Mouse (Mus musculus) cerebellum, postnatal 25 days (tissue): ENCODE measurements around the gene Hist1h2bb.

Experiments used
- DNase-seq, 2 experiments: peaks; one replicate each; pipeline ENCODE4 v3.0.0; 2021; ENCODE audit warnings: mixed read lengths in 2 of 2

The Hist1h2bb gene

GRCm38 (mm10) chr13:23750839-23751477, 4.4 kb downstream of the Hist1h2bb start, which contains the start of gene Hist1h2ab:
Gene Hist1h2ab (plus strand): TSS chr13:23751126.
- peak; percentile 53 to 68 for DNase-seq

GRCm38 (mm10) chr13:23751478-23751956, 5.0 kb downstream of the Hist1h2bb start:
- DNase-seq, result no peak

- DNase-seq, result peak; percentile 75 to 89
These were observed 5.7 kb downstream of the Hist1h2bb start, which contains the start of gene Hist1h3b for GRCm38 (mm10) chr13:23752067-23752741. Gene Hist1h3b (plus strand): TSS chr13:23752267.

DNA sequence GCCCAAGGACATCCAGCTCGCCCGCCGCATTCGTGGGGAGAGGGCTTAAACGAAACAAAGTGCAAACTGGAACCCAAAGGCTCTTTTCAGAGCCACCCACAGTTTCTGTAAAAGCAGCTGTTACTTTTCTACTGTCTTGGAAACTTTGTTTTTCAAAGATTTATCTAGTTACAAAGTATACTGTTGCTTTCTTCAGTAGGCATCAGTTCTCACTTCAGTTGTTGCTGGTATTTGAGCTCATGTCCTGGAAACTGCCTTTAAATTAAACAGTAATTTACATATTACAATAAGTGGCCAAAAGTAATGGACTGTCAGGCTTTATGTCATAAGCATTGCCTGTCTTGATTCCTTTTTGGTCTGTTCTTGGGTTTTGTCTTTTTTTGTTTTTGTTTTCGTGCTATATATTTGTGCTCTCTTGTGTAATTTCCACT, 6.2 kb downstream of the Hist1h2bb start:
- DNase-seq, result no peak

DNA sequence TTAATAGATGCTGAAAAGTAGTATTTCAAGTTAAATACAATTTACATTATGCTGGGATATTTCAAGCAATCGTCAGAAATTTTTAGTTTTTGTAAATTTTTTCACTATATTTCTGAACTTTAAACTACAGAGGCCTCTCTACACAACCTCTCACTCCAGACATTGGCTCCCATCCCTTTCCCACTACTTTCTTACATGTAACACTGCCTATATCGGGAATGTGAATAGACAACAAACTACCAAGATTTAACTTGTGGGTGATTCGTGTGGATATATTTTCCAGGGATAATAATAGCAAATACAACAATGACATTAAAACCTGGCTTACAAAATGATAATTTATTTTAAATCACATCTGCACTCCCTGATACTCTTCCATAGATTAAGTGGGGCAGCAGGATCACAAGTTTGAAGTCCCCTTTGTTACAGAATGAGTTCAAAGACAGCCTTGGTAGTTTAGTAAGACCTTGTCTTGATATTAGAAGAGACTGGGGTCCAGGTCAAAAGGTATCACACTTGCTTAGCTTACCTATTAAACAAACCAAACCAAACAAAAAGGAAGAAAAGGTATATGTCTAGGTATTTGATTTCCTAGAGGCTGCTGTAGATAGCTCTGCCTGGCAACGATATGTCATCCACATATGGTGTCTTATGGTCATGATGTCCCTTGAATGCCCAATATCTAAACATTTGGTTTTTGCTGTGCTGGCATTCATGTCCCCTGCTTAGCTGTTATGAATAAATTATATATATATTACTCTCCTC, 7.0 kb downstream of the Hist1h2bb start:
- no peak for DNase-seq

DNA sequence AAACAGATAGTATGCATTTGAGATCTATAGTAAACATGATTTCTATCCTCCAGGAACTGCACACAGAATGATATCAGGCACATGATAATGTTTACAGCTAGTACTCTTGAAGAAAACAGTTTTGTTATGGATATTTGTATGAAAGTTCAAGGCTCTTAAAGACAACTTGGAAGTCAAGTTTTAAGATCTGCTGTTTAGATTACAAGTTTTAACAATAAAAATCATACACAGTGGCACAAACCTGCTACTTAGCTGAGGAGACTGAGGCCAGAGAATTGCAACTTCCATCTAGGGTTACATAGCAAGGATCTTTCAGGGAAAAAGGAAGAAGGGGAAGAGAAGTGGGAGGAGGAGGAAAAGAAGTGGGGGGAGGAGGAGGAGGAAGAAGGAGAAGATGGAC, 8.5 kb downstream of the Hist1h2bb start:
- no peak for DNase-seq

DNA sequence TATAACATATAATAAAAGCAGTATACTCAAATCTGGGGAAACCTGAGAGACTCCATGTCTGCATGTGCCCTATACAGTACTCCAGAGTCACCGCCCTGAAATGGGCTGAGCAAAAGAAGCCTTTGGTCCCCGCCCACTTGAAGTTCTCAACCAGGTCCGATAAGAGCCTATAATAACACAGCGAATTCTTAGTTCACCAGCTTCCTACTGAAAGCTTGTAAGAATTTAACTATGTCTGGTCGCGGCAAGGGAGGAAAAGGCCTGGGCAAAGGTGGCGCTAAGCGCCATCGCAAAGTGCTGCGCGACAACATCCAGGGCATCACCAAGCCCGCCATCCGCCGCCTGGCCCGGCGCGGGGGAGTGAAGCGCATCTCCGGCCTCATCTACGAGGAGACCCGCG, 10.3 kb downstream of the Hist1h2bb start, which contains the start of gene Hist1h4b:
Hist1h4b (plus strand) TSS at position 224 of the 400 bp plus-strand sequence.
- DNase-seq, result peak; percentile 76 to 86

- DNase-seq, result peak in 1 of 2 experiments; percentile 16
These were observed 10.8 kb downstream of the Hist1h2bb start for GRCm38 (mm10) chr13:23757211-23757773.

DNA sequence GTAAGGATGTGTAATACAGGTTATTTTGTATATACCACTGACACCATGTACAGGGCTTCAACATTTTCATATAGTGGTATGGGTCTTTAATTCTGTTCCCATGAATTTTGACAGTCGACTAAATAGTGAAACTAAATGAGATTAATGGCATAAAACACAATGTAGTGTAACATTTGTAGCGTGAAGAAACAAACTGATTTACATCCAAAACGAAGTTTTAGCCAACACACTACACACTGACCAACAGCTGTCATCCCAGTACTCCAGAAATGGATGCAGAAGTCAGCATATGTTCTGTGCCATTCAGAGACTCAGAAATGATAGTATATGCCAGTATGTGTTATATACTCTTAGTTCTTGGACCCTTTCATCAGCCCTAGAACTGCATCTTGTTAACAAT, 11.4 kb downstream of the Hist1h2bb start:
- DNase-seq, result no peak

GRCm38 (mm10) chr13:23759251-23759771, 12.8 kb downstream of the Hist1h2bb start:
- DNase-seq, result no peak

DNA sequence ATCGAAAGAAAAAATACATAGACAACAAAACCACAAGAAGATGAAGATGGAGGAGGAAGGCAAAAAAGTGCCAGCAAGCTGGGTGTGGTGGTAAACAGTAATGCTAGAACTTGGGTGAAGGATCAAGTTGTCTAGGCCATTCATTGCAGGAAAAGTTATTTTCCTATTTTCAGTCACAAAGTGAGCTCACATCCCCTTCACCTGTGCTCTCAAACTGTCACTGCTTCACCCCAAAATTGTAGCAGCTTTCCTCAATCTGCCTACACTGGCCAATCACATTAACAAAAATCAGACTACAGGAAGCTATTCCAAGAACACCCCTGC, 13.3 kb downstream of the Hist1h2bb start:
- no peak for DNase-seq

- DNase-seq, result peak in 1 of 2 experiments; percentile 19
These were observed 13.9 kb downstream of the Hist1h2bb start for GRCm38 (mm10) chr13:23760240-23760971.

DNA sequence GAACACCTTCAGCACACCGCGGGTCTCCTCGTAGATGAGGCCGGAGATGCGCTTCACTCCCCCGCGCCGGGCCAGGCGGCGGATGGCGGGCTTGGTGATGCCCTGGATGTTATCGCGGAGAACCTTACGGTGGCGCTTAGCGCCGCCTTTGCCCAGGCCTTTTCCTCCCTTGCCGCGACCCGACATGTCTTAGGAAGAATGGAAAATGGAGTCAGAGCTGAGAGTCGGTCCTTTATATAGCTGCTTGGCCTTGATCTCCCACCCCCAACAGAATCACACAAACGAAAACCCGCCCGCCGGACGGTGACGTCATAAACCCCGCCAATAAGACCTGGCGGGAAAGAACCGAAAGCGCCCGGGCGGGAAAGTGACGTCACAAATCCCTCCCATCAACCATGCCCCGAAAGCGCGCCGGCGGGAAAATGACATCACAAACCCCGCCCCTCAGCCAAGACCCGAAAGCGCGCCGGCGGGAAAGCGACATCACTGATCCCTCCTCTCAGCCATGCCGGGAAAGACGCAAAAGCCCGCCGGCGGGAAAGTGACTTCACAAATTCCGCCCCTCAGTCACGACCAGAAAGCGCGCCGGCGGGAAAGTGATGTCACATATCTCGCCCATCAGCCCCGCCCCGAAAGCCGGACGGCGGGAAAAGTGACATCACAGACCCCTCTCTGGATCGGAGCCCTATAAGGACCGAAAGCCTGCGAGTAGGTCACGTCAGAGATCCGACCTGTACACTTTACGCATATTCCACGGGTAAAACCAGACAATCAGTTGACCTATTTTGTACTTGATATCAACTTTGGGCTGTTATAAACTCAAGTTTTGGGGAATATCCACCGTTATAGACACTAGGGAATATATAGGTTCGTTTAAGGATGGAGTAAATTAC, 14.7 kb downstream of the Hist1h2bb start, which contains the start of gene Hist1h4a:
Hist1h4a (minus strand) TSS at position 259 of the 893 bp plus-strand sequence.
- DNase-seq, result peak; percentile 98 to 99

DNA sequence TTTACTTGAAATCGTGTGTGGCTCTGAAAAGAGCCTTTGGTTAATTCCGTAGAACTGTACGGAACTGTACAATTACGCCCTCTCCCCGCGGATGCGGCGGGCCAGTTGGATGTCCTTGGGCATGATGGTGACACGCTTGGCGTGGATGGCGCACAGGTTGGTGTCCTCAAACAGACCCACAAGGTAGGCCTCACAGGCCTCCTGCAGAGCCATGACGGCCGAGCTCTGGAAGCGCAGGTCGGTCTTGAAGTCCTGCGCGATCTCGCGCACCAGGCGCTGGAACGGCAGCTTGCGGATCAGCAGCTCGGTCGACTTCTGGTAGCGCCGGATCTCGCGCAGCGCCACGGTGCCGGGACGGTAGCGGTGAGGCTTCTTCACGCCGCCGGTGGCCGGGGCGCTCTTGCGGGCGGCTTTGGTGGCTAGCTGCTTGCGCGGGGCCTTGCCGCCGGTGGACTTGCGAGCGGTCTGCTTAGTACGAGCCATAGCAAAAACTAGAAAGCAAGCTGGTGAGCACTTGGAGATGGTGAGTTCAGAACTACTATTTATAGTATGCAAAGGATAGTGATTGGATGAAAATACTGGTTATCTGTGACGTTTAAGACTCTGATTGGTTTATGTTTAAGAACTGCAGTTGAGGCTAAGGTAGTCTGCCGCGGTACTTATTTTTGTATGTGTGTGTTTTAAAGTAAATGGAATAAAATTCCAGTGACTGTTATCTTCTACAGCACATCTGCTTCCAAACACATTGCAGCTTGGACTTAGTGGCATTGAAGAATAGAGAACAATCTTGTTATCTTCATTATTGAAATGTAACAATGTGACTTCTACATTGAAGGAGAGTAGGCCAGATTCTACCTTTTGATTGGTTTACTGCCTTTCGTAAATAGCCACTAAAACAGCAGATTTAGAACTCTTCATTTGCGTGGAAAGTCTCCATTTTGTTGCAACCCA, 15.6 kb downstream of the Hist1h2bb start, which contains the start of gene Hist1h3a:
Hist1h3a (minus strand) TSS at position 516 of the 951 bp plus-strand sequence.
- peak; percentile 66 to 71 for DNase-seq

DNA sequence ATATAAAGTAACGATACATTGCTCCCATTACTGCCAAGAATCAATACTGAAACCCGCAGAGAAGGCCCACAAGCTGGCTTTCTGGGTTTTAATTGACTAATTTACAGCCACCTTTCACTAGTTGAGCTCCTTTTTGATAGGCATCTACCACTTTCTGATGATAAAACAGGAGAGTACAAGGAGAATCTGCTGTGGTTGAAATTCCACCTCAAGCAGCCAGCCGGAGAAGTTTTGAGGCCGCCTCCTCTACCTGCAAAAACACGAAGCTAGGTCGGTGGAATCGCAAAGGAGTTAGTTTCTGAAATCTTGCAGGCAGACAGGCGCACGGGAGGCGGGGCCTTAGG, 16.7 kb downstream of the Hist1h2bb start:
- DNase-seq, result no peak

DNA sequence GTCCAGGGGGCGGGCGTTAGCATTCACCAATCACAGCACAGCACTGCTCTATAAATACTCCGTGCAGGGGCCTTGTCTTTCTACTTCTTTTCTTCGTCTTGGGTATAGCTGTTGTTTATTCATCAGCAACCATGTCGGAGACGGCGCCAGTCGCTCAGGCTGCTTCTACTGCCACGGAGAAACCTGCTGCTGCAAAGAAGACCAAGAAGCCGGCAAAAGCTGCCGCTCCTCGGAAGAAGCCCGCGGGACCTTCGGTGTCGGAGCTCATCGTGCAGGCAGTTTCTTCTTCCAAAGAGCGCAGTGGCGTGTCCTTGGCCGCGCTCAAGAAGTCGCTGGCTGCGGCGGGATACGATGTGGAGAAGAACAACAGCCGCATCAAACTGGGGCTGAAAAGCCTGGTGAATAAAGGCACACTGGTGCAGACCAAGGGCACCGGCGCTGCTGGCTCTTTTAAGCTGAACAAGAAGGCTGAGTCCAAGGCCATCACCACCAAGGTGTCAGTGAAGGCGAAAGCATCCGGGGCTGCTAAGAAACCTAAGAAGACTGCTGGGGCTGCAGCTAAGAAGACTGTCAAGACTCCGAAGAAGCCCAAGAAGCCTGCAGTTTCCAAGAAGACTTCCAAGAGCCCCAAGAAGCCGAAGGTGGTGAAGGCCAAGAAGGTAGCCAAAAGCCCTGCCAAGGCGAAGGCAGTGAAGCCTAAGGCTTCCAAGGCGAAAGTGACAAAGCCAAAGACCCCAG, 17.2 kb downstream of the Hist1h2bb start, which contains the start of gene Hist1h1a:
Hist1h1a (plus strand) TSS at position 81 of the 738 bp plus-strand sequence.
- DNase-seq, result peak; percentile 76 to 82

DNA sequence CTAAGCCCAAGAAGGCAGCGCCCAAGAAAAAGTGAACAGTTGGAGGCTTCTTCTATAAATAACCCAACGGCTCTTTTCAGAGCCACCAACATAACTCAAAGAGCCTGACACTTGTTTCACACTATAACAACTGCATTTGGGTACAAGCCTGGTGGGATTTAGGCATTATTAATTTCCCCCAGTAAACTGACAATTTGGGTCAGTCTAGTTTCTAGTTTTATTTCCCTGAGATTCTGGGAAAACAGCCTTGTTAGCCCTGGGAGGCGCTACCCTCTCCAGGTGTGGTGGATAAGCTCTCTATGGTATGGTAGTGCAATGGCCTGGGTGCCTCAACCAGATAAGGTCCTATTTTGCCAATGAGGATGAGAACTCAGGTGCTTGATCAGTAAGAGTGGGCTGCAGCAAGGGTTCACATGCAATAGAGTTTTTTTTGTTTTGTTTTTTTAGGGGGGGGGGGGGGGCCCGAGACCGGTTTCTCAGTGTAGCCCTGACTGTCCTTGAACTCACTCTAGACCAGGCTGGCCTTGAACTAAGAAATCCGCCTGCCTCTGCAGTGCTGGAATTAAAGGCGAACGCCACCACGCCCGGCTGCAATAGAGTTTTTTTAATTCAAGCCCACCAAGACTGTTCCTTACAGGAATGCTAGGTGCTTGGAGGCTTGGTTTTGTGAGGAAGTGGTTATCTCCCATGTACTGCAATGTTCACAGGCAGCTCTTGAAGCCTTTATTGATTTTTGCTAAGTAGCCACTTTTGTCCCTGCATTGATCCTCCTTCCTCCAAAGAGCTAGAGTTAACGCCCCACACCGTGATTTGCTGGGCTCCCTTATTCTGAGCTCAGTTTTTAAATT, 18.0 kb downstream of the Hist1h2bb start:
- no peak for DNase-seq

GRCm38 (mm10) chr13:23765172-23765513, 18.6 kb downstream of the Hist1h2bb start:
- DNase-seq, result no peak
